Mouse (Mus musculus) lung, postnatal 14 days (tissue): ENCODE measurements around the gene Supt5.

Source experiments
- DNase-seq: peaks from one replicate; pipeline ENCODE4 v3.0.0; 2021

Gene Supt5

GRCm38 (mm10) chr7:28290638-28291590, 47.6 kb downstream of the Supt5 start, which contains the start of gene Selenov:
Gene Selenov, minus strand, starts transcription at chr7:28291186.
- no peak for DNase-seq

DNA sequence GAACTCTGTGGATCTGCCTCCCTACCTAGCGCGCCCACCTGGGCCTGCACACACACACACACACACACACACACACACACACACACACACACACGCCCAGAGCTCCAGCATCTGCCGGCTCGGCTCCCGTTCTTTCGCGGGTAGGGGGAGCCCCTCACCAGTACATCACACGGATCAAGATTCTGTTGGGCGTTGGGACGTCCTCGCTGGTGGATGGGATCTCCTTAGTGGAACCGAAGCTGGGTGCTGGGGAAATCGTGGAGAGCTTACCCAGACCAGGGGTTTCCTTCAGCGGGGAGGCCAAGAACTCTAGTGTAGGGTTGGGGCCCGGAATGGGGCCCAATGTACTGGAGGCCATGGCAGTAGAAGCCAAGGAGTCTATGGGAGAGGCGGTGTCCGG, 48.4 kb downstream of the Supt5 start:
- DNase-seq = no peak

- DNase-seq = no peak
Measured at GRCm38 (mm10) chr7:28280630-28281029, 57.9 kb downstream of the Supt5 start.

- DNase-seq = no peak
Measured at GRCm38 (mm10) chr7:28278279-28278652, 60.3 kb downstream of the Supt5 start.

DNA sequence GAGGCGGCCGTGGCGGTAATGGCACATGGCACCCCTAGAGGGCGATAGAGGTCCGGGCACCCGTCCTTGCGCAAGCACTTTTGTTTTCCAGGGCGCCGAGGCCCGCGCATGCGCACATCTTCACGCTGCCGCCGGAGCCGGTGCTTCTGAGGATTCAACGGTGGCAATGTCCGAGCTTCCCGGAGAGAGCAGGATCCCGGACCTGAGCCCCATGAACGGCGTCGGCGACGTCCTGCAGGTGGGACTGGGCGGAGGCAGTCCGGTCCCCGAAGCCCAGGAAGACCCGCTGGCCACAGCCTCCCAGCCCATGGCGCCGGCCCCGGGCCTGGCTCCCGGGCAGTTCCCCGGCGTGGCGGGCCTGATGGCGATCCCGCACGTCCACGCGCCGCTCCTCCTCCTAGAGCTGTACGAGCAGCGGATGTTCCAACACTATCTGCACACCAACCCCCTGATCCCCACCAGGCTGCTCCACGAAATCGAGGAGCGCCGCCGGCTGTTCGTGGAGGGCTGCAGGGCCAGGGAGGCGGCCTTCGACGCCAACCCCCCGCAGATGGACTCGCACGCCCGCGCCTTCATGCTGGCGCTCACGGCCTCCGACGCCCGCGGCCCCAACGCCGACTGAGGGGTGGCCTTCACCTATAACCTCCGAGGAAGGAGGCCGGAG, 60.8 kb downstream of the Supt5 start, which contains the start of gene Eid2b:
Eid2b (plus strand) TSS at position 125 of the 664 bp plus-strand sequence.
- peak; percentile 97 for DNase-seq

DNA sequence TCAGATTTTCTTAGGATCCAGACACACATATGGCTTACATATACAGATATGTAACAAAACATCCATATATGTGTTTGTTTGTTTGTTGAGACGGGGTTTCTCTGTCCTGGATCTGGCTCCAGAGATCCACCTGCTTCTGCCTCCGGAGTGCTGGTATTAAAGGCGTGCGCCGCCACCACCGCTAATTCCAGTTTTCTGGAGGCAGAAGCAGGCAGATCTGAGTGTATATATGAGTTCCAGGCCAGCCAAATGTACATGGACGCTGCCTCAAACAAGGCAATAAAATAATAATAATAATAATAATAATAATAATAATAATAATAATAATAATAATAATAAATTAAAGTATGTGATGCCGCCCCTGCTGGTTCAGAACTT, 61.3 kb downstream of the Supt5 start:
- DNase-seq = no peak

DNA sequence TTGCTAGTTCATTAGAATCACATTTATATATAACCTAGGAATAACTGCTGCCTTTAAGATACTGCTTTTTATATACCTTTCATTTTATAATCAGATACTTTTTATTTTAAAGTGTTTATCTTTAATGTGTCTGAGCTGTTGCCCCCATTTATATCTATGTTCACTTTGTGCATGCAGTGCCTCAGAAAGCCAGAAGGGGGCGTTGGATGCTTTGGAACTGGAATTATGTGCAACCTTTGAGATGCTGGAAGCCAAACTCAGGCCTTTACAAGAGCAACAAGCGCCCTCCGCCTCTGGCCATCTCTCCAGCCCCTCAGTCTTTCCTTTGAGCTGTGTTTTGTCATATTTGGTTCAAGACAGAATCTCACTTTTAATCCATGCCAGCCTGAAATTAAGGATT, 66.8 kb downstream of the Supt5 start:
- no peak for DNase-seq

GRCm38 (mm10) chr7:28269355-28269754, 69.2 kb downstream of the Supt5 start:
- DNase-seq = no peak

DNA sequence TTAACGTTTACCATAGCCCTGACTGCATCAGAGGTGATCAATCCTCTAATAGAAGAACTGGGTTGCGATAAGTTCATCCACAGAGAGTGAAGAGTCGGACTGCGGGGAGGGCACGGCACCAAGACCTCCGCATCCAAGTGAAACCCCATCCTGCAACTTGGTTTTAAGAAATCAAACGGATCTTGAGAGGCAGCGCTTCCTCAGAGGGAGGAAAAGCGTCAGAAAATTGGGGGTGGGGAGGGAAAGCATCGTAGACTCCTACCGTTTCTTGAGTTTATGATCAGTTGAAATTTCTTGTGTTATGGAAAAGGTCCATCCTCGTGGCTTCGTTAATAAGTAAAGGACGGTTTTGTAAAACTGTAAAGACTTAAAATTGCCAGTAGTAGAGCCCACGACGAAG, 70.0 kb downstream of the Supt5 start:
- DNase-seq = no peak

DNA sequence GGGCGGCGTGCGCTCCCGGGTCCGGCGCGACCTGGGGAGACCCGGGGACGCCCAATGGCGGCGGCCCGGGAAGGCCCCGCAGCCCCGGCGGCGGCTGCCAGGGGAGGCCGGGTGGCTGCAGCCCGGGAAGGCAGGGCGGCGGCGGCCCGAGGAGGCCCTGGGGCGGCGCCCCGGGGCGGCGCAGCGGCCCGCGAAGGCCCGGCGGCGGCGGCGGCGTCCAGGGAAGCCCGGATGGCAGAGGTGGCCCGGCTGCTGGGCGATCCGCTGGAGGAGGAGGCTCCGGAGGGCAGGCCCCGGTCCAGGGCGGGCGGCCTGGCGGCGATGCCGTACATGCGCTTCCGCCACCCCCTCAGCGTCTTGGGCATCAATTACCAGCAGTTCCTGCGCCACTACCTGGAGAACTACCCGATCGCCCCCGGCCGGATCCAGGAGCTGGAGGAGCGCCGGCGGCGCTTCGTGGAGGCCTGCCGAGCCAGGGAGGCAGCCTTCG, 70.5 kb downstream of the Supt5 start:
- DNase-seq = peak; percentile 57

- peak; percentile 78 for DNase-seq
Measured at GRCm38 (mm10) chr7:28267129-28268041, 71.2 kb downstream of the Supt5 start, which contains the start of gene Eid2. Gene Eid2, plus strand, starts transcription at chr7:28267881.

GRCm38 (mm10) chr7:28265391-28265790, 73.2 kb downstream of the Supt5 start:
- DNase-seq = no peak
